Comparison of ENCODE assay signal across 8 mouse cellular contexts in the genomic region with DNA sequence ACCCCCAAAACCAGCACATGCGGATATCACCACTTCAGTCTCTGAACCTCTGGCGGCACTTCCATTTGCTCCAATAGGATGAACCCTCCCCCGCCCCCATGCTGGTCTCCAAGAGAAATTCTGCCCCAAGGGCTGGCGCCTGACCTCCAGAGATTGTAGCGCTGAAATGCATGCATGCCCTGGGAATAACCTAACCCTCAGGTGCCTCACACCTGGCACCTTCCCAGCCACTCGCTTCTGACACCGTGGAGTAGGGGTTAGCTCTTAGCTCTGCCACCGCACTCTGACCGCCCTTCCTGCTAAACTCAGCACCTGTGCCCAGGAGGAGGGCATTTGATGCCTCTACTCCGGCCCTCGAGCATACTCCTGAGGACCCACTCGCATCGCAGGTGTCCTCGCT. TPM values are rescaled to one million over a fixed set of nuclear protein-coding genes. Genes with fewer than 3 reads are reported as not detected.
DNase-seq lines count a peak whose midpoint lies in the region; ATAC-seq lines count a peak whose summit lies in the region.

No protein-coding gene starts in this region.

- peak overlapping the region; percentile 58 for H3K4me3 ChIP-seq in lung, embryonic 15.5 days
- peak overlapping the region; percentile 54 for H3K4me3 ChIP-seq in embryonic facial prominence, embryonic 14.5 days (ENCODE audit: low read depth, low read length)
- peak overlapping the region; percentile 60 for H3K4me3 ChIP-seq in limb, embryonic 10.5 days
- peak overlapping the region; percentile 47 for H3K4me3 ChIP-seq in neural tube, embryonic 14.5 days (ENCODE audit: low read depth, low read length)

- no peaks in the 10 kb centered on the region for H3K9me3 ChIP-seq in lung, embryonic 15.5 days
- no peaks in the 10 kb centered on the region for H3K9me3 ChIP-seq in embryonic facial prominence, embryonic 14.5 days (ENCODE audit: control insufficient read depth, low read length)
- H3K9me3 ChIP-seq in limb, embryonic 10.5 days (replicated peaks), result no peaks in the 10 kb centered on the region
- H3K9me3 ChIP-seq in neural tube, embryonic 14.5 days (ENCODE audit: control insufficient read depth, low read length), result no peaks in the 10 kb centered on the region

- peak overlapping the region; percentile 86 for H3K27ac ChIP-seq in lung, embryonic 15.5 days
- H3K27ac ChIP-seq in embryonic facial prominence, embryonic 14.5 days (replicated peaks; ENCODE audit: low read depth, low read length), result no peak overlapping the region
- H3K27ac ChIP-seq in limb, embryonic 10.5 days, result peak overlapping the region; percentile 81
- H3K27ac ChIP-seq in neural tube, embryonic 14.5 days (ENCODE audit: low read depth, low read length), result no peak overlapping the region

- 0 out of 2 replicates have a peak, but pooled peaks have one; percentile 4 for ATAC-seq in lung, embryonic 15.5 days (ENCODE audit: borderline replicate concordance, extremely low read depth, low FRiP score, low TSS enrichment)
- peak; percentile 45; the same call in 1 of the 2 replicates for ATAC-seq in embryonic facial prominence, embryonic 14.5 days (ENCODE audit: low read depth)
- no peak; the same call in 1 of the 2 replicates for ATAC-seq in neural tube, embryonic 14.5 days (ENCODE audit: low read depth)

- DNase-seq in lung, postnatal 4 days, result no peak
- no peak for DNase-seq in embryonic facial prominence, embryonic 14.5 days (ENCODE audit: low spot score)
- DNase-seq in limb, embryonic 10.5 days (ENCODE audit: low spot score), result no peak
- no peak for DNase-seq in cerebellum, adult 8-10 months
- no peak for DNase-seq in spleen, postnatal 10 days (ENCODE audit: low spot score in 2 of 2)
- no peak for DNase-seq in spleen, postnatal 36 days (ENCODE audit: low spot score in 2 of 2)

- H3K4me2 ChIP-seq in lung, embryonic 15.5 days, result peak overlapping the region; percentile 93
- H3K4me2 ChIP-seq in embryonic facial prominence, embryonic 14.5 days (ENCODE audit: low read depth, low read length), result peak overlapping the region; percentile 71
- H3K4me2 ChIP-seq in neural tube, embryonic 14.5 days (ENCODE audit: low read depth, low read length), result peak overlapping the region; percentile 68

- peak overlapping the region; percentile 51 for H3K9ac ChIP-seq in lung, embryonic 15.5 days
- H3K9ac ChIP-seq in embryonic facial prominence, embryonic 14.5 days (ENCODE audit: low read depth, low read length), result peak overlapping the region; percentile 43; the same call in 1 of the 2 replicates
- peak overlapping the region; percentile 74 for H3K9ac ChIP-seq in neural tube, embryonic 14.5 days (replicated peaks; ENCODE audit: low read depth, low read length)

- WGBS in lung, embryonic 15.5 days, result under 1% methylated on average over 14 of the region's 14 CpGs
- 1% methylated on average over 12 of the region's 14 CpGs for WGBS in embryonic facial prominence, embryonic 14.5 days
- under 1% methylated on average over 14 of the region's 14 CpGs for WGBS in limb, embryonic 10.5 days
- WGBS in neural tube, embryonic 14.5 days, result 2% methylated on average over 14 of the region's 14 CpGs

- H3K36me3 ChIP-seq in lung, embryonic 15.5 days, result no peaks in the 10 kb centered on the region
- H3K36me3 ChIP-seq in embryonic facial prominence, embryonic 14.5 days (ENCODE audit: control insufficient read depth, insufficient read depth, low read length), result no peaks in the 10 kb centered on the region
- H3K36me3 ChIP-seq in limb, embryonic 10.5 days, result no peaks in the 10 kb centered on the region
- H3K36me3 ChIP-seq in neural tube, embryonic 14.5 days (ENCODE audit: control insufficient read depth, insufficient read depth, low read length), result no peaks in the 10 kb centered on the region

- H3K27me3 ChIP-seq in lung, embryonic 15.5 days, result peaks cover 6% of the 10 kb centered on the region; the same call in 1 of the 2 replicates
- H3K27me3 ChIP-seq in embryonic facial prominence, embryonic 14.5 days (replicated peaks; ENCODE audit: control insufficient read depth, insufficient read depth, low read length), result no peaks in the 10 kb centered on the region
- peaks cover 33% of the 10 kb centered on the region for H3K27me3 ChIP-seq in limb, embryonic 10.5 days (ENCODE audit: low read depth, poor library complexity, severe bottlenecking)
- no peaks in the 10 kb centered on the region for H3K27me3 ChIP-seq in neural tube, embryonic 14.5 days (ENCODE audit: control insufficient read depth, insufficient read depth, low read length)

- H3K4me1 ChIP-seq in lung, embryonic 15.5 days, result peaks cover 21% of the 10 kb centered on the region
- peaks cover 8% of the 10 kb centered on the region; the same call in 1 of the 2 replicates for H3K4me1 ChIP-seq in embryonic facial prominence, embryonic 14.5 days (ENCODE audit: control insufficient read depth, insufficient read depth, low read length)
- H3K4me1 ChIP-seq in limb, embryonic 10.5 days, result peaks cover 20% of the 10 kb centered on the region
- peaks cover 3% of the 10 kb centered on the region; the same call in 1 of the 2 replicates for H3K4me1 ChIP-seq in neural tube, embryonic 14.5 days (ENCODE audit: control insufficient read depth, insufficient read depth, low read length)

RNA-seq across cellular contexts. Expression of gene Cgn, which starts 0.3 kb away (rescaled TPM):
- 28.8 and 29.7 TPM in 2 replicates for polyA plus RNA-seq in lung, embryonic 15.5 days (2015; fragmentation: Nextera tagmentation; extraction: Ambion mirVana)
- polyA plus RNA-seq in embryonic facial prominence, embryonic 14.5 days (2014; fragmentation: Nextera tagmentation; extraction: Ambion mirVana), result 4.0 and 5.8 TPM in 2 replicates
- 6.2 and 6.5 TPM in 2 replicates for polyA plus RNA-seq in limb, embryonic 10.5 days (2016; fragmentation: Nextera tagmentation; extraction: Ambion mirVana)
- 8.9 and 11.6 TPM in 2 replicates for polyA plus RNA-seq in neural tube, embryonic 14.5 days (2014; fragmentation: Nextera tagmentation; extraction: Ambion mirVana)

RNA-seq across cellular contexts. Expression of gene Pogz, which starts 51.4 kb away (rescaled TPM):
- polyA plus RNA-seq in lung, embryonic 15.5 days (2015; fragmentation: Nextera tagmentation; extraction: Ambion mirVana), result 13.7 and 16.3 TPM in 2 replicates
- polyA plus RNA-seq in embryonic facial prominence, embryonic 14.5 days (2014; fragmentation: Nextera tagmentation; extraction: Ambion mirVana), result 15.1 and 17.9 TPM in 2 replicates
- 17.7 and 21.4 TPM in 2 replicates for polyA plus RNA-seq in limb, embryonic 10.5 days (2016; fragmentation: Nextera tagmentation; extraction: Ambion mirVana)
- polyA plus RNA-seq in neural tube, embryonic 14.5 days (2014; fragmentation: Nextera tagmentation; extraction: Ambion mirVana), result 26.6 and 30.7 TPM in 2 replicates

Comparison
In these comparisons a context has a peak if more than half of its experiments do, and no peak if none do; other contexts are left out.
1. H3K27ac ChIP-seq: peak in lung, embryonic 15.5 days (single experiment) and limb, embryonic 10.5 days (single experiment); none in embryonic facial prominence, embryonic 14.5 days (single experiment) and neural tube, embryonic 14.5 days (single experiment).
2. Peak in every context shown above with its lines, with median percentiles within 50 percentile points of each other: H3K4me2 ChIP-seq, H3K4me3 ChIP-seq and H3K9ac ChIP-seq.